Mouse (Mus musculus) liver, embryonic 11.5 days (tissue): ENCODE measurements at regions not wholly inside any gene's neighbourhood (a gene's known extent, or its start where the extent isn't known, plus 50 kb on each side); places are given as distances from the start of the nearest gene placed in this dataset.

Experiments used
- ATAC-seq: fragments of 200-750 bp; cut with Nextera tagmentation; replicated peaks from 2 replicates; pipeline ENCODE4 v1.8.0; 2017; ENCODE audit warnings: moderate number of reproducible peaks, mild to moderate bottlenecking, moderate TSS enrichment, moderate library complexity; ENCODE audit not compliant: low FRiP score
- DNase-seq: peaks from one replicate; pipeline ENCODE4 v3.0.0-alpha.2; 2017; ENCODE audit warnings: low spot score
- H3K27ac ChIP-seq: fragments of 300-500 bp; sonication (generic); 2 replicates; pipeline ENCODE4 v1.5.1; 2014; ENCODE audit warnings: mild to moderate bottlenecking, low read depth, low read length, control low read depth
- H3K27me3 ChIP-seq: fragments of 300-500 bp; sonication (generic); replicated peaks from 2 replicates; pipeline ENCODE4 v1.6.1; 2014; ENCODE audit warnings: low read length, mixed read lengths; ENCODE audit not compliant: control insufficient read depth, insufficient read depth
- H3K36me3 ChIP-seq: fragments of 300-500 bp; sonication (generic); 2 replicates; pipeline ENCODE4 v1.6.1; 2014; ENCODE audit warnings: mild to moderate bottlenecking, low read length, moderate library complexity, mixed read lengths; ENCODE audit not compliant: control insufficient read depth, insufficient read depth
- H3K4me1 ChIP-seq: fragments of 300-500 bp; sonication (generic); replicated peaks from 2 replicates; pipeline ENCODE4 v1.6.1; 2014; ENCODE audit warnings: low read length, mixed read lengths; ENCODE audit not compliant: control insufficient read depth, insufficient read depth
- H3K4me2 ChIP-seq: fragments of 300-500 bp; sonication (generic); 2 replicates; pipeline ENCODE4 v1.6.1; 2014; ENCODE audit warnings: mild to moderate bottlenecking, control low read depth, moderate library complexity
- H3K4me3 ChIP-seq: fragments of 300-500 bp; sonication (generic); 2 replicates; pipeline ENCODE4 v1.5.1; 2014; ENCODE audit warnings: low read depth, low read length, control low read depth
- H3K9ac ChIP-seq: fragments of 300-500 bp; sonication (generic); 2 replicates; pipeline ENCODE4 v1.6.1; 2014; ENCODE audit warnings: low read depth, low read length, control low read depth
- H3K9me3 ChIP-seq: fragments of 300-500 bp; sonication (generic); 2 replicates; pipeline ENCODE4 v1.6.1; 2016; ENCODE audit warnings: low read length, inconsistent platforms, mixed read lengths; ENCODE audit not compliant: control insufficient read depth
- WGBS: fragments of 180-500 bp; shearing (Covaris S2); extraction: QIAGEN DNeasy Blood & Tissue Kit; methylation state at CpG from one replicate; pipeline ENCODE4 v1.1.7; 2014; 5-methylcytosine and 5-hydroxymethylcytosine counted together

DNA sequence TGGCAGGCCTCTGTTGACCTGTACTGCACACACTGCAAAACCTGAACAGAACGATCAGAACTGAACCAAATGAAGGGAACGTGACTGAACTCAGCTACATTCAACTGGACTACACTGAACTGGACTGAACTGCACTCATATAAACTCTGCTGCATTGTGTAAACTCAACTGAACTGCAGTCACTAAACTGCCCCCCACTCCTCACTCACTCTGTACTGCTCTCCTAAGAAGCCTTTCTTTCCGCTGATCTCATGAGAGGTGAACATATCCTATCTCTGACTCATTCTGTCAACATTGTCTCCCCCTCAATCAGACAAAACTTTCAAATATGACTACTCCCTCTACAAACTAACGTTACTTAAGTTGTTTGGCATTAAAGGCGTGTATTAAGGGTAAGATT lies 324.5 kb upstream of the Cdh9 start:
- DNase-seq, result no peak
- Histone ChIP-seq H3K27ac (no peak overlapping the region), H3K36me3 (no peaks in the 10 kb centered on the region), H3K9me3 (no peaks in the 10 kb centered on the region), H3K4me3 (no peak overlapping the region), H3K4me1 (no peaks in the 10 kb centered on the region), H3K27me3 (no peaks in the 10 kb centered on the region), H3K9ac (no peak overlapping the region), H3K4me2 (no peak overlapping the region)
- WGBS, result 85% methylated on average over 5 of the region's 5 CpGs
- no peak for ATAC-seq

GRCm38 (mm10) chr15:16406203-16406602 lies 322.4 kb upstream of the Cdh9 start:
- Histone ChIP-seq H3K4me3 (no peak overlapping the region), H3K4me2 (no peak overlapping the region), H3K9ac (no peak overlapping the region), H3K36me3 (no peaks in the 10 kb centered on the region), H3K27me3 (no peaks in the 10 kb centered on the region), H3K9me3 (no peaks in the 10 kb centered on the region), H3K27ac (no peak overlapping the region), H3K4me1 (no peaks in the 10 kb centered on the region)
- DNase-seq (no peak), ATAC-seq (no peak)

GRCm38 (mm10) chr15:16411686-16412085 lies 316.9 kb upstream of the Cdh9 start:
- WGBS, result 82% methylated on average over 1 of the region's 1 CpGs
- Histone ChIP-seq H3K36me3 (no peaks in the 10 kb centered on the region), H3K4me3 (no peak overlapping the region), H3K27ac (no peak overlapping the region), H3K27me3 (no peaks in the 10 kb centered on the region), H3K9me3 (no peaks in the 10 kb centered on the region), H3K4me1 (no peaks in the 10 kb centered on the region), H3K4me2 (no peak overlapping the region), H3K9ac (no peak overlapping the region)
- DNase-seq, result no peak
- ATAC-seq, result no peak

- H3K9me3 ChIP-seq, result no peaks in the 10 kb centered on the region
- H3K4me3 ChIP-seq, result no peak overlapping the region
- WGBS, result 53% methylated on average over 3 of the region's 3 CpGs
- ATAC-seq (no peak), DNase-seq (no peak)
- H3K4me2 ChIP-seq, result no peak overlapping the region
- no peaks in the 10 kb centered on the region for H3K4me1 ChIP-seq
- no peak overlapping the region for H3K9ac ChIP-seq
- H3K27me3 ChIP-seq, result no peaks in the 10 kb centered on the region
- H3K36me3 ChIP-seq, result no peaks in the 10 kb centered on the region
- no peak overlapping the region for H3K27ac ChIP-seq
Measured at GRCm38 (mm10) chr15:16417719-16418118, 310.8 kb upstream of the Cdh9 start.

- no peaks in the 10 kb centered on the region for H3K27me3 ChIP-seq
- no peak for ATAC-seq
- no peaks in the 10 kb centered on the region for H3K36me3 ChIP-seq
- H3K4me2 ChIP-seq, result no peak overlapping the region
- WGBS, result 72% methylated on average over 3 of the region's 3 CpGs
- H3K4me1 ChIP-seq, result no peaks in the 10 kb centered on the region
- no peak overlapping the region for H3K27ac ChIP-seq
- H3K4me3 ChIP-seq, result no peak overlapping the region
- DNase-seq, result no peak
- no peak overlapping the region for H3K9ac ChIP-seq
- H3K9me3 ChIP-seq, result no peaks in the 10 kb centered on the region
Measured at GRCm38 (mm10) chr15:16423019-16423418, 305.5 kb upstream of the Cdh9 start.

- no peak for DNase-seq
- H3K27ac ChIP-seq, result no peak overlapping the region
- H3K4me2 ChIP-seq, result no peak overlapping the region
- no peak overlapping the region for H3K4me3 ChIP-seq
- no peak for ATAC-seq
- no peaks in the 10 kb centered on the region for H3K4me1 ChIP-seq
- H3K27me3 ChIP-seq, result no peaks in the 10 kb centered on the region
- H3K9ac ChIP-seq, result no peak overlapping the region
- no peaks in the 10 kb centered on the region for H3K9me3 ChIP-seq
- H3K36me3 ChIP-seq, result no peaks in the 10 kb centered on the region
Measured at GRCm38 (mm10) chr15:16446631-16447030, 281.9 kb upstream of the Cdh9 start.

DNA sequence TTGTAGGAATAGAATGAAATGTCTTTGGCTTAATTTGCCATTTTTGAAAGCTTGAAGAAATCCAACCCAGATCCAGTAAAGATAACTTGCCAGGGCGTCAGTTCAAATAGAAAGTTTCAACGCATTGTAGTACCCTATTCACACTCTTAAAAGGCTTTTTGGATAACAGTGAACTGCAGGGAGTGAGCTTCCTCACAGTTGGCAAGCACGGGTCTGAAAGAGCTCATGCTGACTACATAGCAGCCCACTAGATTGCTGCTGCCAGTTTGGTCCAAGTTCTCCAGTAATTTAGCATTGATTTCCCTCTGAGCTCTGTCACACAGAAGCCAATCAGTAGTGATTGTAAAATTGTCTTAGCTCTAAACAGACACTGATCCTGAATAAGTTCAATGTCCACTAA lies 237.3 kb upstream of the Cdh9 start:
- DNase-seq, result no peak
- Histone ChIP-seq H3K9me3 (no peaks in the 10 kb centered on the region), H3K4me3 (no peak overlapping the region), H3K4me2 (no peak overlapping the region), H3K27me3 (no peaks in the 10 kb centered on the region), H3K27ac (no peak overlapping the region), H3K9ac (no peak overlapping the region), H3K4me1 (no peaks in the 10 kb centered on the region), H3K36me3 (no peaks in the 10 kb centered on the region)
- ATAC-seq, result no peak
- 31% methylated on average over 3 of the region's 3 CpGs for WGBS

GRCm38 (mm10) chr15:16492871-16493270 lies 235.7 kb upstream of the Cdh9 start:
- no peaks in the 10 kb centered on the region for H3K27me3 ChIP-seq
- H3K4me1 ChIP-seq, result no peaks in the 10 kb centered on the region
- H3K9me3 ChIP-seq, result no peaks in the 10 kb centered on the region
- H3K9ac ChIP-seq, result no peak overlapping the region
- DNase-seq, result no peak
- WGBS, result 52% methylated on average over 2 of the region's 2 CpGs
- no peak overlapping the region for H3K27ac ChIP-seq
- no peak overlapping the region for H3K4me2 ChIP-seq
- no peak for ATAC-seq
- H3K36me3 ChIP-seq, result no peaks in the 10 kb centered on the region
- H3K4me3 ChIP-seq, result no peak overlapping the region

DNA sequence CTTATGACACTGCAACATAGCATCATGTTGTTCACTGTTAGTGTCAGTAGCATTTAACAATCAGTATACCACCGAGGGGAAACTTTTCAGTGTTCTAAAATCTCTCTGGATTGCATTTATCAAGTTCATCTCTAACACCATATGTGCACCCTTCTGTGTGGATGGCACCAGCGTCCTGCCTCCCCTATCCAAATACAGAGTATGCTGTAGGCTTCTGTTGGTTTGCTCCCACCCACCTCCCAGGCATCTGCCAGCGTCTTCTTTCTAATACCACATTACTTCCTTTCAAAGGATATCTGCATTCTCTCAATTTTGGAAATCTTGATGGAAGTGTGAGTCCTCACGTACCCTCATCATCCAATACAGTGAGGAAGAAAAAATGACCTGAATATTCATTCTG lies 208.0 kb upstream of the Cdh9 start:
- Histone ChIP-seq H3K4me2 (no peak overlapping the region), H3K27ac (no peak overlapping the region), H3K36me3 (no peaks in the 10 kb centered on the region), H3K27me3 (no peaks in the 10 kb centered on the region), H3K4me3 (no peak overlapping the region), H3K9ac (no peak overlapping the region), H3K4me1 (no peaks in the 10 kb centered on the region), H3K9me3 (no peaks in the 10 kb centered on the region)
- ATAC-seq, result no peak
- no peak for DNase-seq
- 73% methylated on average over 4 of the region's 4 CpGs for WGBS
